Mouse (Mus musculus) activated CD4-positive, CD25-positive, alpha-beta regulatory T cell, adult 4 months (primary cell): ENCODE measurements around the gene Pdzd2. TPM values are rescaled to one million over a fixed set of nuclear protein-coding genes. Genes with fewer than 3 reads are reported as not detected.

Experiments used
- ATAC-seq: one replicate; pipeline ENCODE4 v1.8.0; 2017
- polyA plus RNA-seq, 2 experiments: library from polyadenylated mRNA; unstranded; fragments of 100-300 nt; shearing (Covaris generic); gene quantifications; one replicate each; pipeline ENCODE4 v1.2.1; 2017

Gene Pdzd2
- polyA plus RNA-seq, 2 experiments from 2014 or later, result 0.17 to 0.26 TPM

DNA sequence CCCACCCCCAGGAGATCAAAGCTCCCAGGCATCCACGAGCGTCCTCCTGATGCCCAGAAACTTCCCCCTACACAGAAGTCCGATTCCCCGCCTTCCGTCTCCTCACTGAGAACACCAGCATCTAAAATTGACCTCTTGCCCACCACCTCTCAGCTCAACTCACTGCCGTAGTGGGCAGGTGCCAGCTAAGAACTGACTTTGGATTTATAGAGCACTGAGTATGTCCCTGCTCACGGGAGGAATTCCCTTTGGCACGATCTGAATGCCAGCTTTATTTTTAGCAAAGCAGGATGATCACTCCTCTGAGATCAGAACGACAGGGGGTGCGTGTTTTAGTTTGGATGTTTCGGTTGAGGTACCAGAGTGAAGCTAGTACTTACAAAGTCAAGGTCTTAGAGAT is 7.1 kb downstream of the Pdzd2 start:
- no peak for ATAC-seq

GRCm38 (mm10) chr15:12728381-12728780 is 11.3 kb downstream of the Pdzd2 start:
- no peak for ATAC-seq

DNA sequence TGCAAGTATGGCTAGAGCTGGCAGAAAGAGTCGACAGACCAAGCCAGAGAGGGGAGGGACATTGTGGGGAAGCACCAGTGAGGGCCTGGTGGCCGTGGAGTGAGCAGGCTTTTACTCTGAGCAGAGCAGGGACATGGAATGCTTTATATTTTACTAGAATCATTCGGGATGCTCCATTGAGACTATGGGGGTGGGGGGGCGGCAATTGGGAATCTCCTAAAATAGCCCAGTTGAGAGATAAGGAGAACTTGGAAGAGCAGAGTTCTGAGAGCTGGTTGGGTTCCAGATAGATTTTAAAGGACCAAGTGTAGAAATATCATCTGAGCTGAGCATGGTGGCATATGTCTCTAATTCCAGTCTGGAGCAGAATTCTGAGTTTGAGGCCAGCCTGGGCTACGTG is 14.5 kb downstream of the Pdzd2 start:
- no peak for ATAC-seq

DNA sequence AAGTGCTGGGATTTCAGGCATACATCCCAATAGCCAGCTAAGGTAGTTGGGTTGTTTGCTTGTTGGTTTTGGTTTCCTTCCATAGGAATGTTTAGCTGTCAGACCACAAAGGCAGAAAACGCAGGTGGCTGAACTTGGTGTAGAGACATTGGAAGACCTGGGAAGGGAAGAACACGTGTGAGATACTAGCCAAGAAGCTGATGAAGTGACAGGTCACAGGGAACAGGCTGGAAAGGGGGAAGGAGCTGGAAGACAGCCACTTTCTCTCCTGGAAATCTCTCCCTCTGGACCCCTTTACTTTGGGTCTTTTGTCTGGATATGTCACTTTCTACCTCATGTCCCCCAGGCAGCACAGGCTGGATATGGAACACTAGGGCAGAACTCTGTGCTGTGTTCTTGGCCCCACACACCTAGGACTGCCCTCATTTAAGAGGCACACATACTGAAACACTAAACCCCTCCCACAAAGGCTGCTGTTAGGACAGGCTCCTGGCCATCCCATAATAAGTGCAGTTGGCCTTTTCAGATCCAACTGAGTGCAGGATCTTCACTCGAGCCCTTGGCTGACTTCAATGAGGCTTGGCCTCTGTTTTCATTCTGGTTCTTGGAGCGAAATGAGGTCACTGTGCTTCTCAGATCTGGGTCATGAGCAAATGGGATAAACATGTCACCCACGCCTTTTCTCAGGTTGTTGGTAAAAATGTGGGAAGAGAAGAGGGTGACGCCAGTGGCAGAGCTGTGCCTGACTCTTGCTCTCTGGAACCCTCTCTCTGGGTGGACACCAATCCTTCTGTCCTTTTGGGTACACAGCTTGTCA is 17.8 kb downstream of the Pdzd2 start:
- ATAC-seq, result no peak

- no peak for ATAC-seq
Measured at GRCm38 (mm10) chr15:12718819-12719218, 20.9 kb downstream of the Pdzd2 start.

DNA sequence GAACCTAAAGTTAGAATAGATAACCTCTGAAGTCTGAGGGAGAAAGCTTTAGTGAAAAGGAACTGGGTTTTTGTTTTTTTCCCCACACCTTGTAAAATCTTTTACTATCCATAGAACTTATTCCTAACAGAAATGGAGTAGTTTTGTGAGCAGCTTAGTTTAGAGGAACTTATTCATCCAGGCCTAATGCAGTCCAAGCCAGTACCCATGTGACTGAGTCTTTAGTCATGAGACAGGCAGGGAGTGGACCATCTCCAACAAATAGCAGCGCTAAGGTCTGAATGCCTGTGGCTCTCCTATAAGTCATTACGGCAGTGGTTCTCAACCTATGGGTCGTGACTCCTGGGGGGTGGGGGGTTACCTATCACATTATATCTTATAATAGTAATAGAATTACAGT is 22.3 kb downstream of the Pdzd2 start:
- no peak for ATAC-seq

DNA sequence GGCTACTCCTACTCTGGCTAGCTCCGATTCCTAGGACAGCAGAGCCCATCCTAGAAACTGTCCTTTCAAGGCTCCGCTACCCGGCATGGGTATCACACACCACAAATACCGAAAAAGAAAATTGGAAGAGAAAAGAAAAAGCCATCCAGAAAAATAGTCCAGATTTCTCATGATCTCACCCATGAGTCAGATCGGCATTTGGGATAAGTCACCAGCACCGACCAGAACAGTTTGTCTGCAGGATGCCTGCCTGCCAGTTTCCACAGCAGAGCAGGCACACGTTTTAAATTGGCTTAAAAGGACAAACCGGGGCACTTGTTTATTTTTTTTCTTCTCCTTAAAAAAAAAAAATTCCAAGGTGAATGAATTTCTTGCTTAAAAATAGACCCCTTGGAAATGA is 22.8 kb downstream of the Pdzd2 start:
- ATAC-seq, result no peak

GRCm38 (mm10) chr15:12714322-12714721 is 25.4 kb downstream of the Pdzd2 start:
- ATAC-seq, result no peak

DNA sequence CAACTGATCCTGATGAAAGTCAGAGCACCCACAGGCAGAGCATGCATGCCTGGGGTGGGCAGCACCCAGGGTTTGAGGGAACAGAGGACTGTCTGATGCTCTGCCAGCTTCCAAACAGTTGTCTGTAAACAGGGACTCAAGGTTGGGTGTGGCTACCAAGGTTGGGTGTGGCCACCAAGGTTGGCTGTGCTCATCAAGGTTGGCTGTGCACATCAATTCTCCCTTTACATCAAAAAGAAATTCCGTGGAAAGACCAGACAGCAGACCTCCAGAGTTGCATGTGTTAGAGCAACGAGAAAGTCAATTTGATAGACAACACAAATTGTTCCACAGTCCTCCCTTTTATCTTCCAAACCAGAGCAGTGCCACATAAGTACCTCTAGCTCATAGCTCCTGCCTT is 26.5 kb downstream of the Pdzd2 start:
- no peak for ATAC-seq

DNA sequence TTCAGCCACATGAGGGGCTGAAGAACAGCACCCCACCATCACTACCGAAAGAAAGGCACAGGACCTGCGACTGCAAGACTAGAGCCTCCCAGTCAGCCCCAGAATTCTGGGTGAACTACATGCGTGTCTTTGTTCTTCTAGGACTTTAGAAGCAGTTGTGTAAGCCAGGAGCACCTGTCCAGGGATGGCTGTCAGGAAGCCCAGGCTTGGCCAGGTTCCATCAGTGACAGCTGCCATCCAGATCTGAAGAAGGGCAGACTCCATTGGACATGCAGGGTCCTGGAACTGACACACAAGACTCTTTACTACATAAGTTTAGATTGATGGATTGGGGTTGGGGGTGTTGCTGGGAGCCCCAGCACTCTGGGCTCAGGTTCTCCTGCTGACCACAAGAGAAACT is 29.7 kb downstream of the Pdzd2 start:
- ATAC-seq, result no peak

DNA sequence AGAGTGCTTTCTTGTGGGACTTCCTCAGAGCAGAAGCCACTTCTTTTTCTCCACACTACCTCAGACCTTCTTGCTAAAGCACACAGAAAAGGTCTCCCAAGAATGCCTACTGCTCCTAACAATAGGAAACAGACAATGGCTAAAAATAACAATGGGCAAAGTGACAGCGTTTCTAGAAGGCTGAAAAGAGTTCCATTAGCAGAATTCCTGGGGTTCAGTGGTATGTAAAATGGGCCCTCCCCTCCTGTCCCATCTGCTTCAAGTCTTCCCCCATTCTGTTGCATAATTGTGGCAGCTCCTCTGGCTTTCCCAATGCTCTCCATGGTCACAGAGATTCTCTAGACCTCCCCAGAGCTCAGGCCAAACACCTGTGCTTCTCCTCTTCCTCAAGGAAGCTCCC is 31.4 kb downstream of the Pdzd2 start:
- no peak for ATAC-seq

DNA sequence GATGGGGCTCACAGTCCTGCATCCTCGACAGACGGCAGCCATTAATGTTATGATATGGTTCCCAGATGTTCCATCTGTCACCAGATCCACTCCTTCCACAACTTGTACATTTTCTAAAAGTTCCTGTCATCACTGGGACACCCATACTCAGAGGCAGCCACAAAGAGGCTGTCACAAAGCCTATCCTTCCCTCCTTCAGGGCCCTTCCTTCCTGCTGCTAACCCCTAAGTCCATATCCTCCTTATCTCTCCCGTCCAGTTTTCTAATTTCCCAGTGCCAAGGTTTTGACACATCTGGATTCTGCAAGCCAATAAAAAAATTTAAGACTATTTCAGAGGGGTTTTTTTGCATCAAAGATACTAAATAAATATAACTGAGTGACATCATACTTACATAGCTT is 32.8 kb downstream of the Pdzd2 start:
- ATAC-seq, result no peak

- no peak for ATAC-seq
Measured at GRCm38 (mm10) chr15:12700367-12700766, 39.4 kb downstream of the Pdzd2 start.

DNA sequence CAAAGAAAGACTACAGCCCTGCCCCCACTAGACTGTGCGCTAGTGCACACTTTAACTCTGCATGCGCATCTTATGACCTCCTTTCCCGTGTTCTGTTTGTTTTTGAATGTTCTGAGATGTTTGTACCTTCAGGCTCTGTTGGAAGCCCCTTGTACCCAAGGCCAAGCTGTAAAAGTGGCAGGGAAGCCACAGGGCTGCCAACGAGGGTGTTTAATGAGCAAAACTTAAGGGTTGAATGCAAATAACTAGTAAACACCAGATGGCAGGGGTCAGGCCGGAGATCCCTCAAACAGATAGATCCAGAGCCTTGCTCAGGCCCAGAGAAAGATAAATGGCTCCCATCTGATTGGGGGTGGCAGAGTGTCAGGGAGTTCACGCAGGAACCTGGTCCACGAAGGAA is 42.0 kb downstream of the Pdzd2 start:
- ATAC-seq, result no peak

- ATAC-seq, result no peak
Measured at GRCm38 (mm10) chr15:12696889-12697288, 42.8 kb downstream of the Pdzd2 start.

GRCm38 (mm10) chr15:12689716-12690381 is 49.9 kb downstream of the Pdzd2 start:
- ATAC-seq, result no peak

- no peak for ATAC-seq
Measured at GRCm38 (mm10) chr15:12682549-12682948, 57.2 kb downstream of the Pdzd2 start.

DNA sequence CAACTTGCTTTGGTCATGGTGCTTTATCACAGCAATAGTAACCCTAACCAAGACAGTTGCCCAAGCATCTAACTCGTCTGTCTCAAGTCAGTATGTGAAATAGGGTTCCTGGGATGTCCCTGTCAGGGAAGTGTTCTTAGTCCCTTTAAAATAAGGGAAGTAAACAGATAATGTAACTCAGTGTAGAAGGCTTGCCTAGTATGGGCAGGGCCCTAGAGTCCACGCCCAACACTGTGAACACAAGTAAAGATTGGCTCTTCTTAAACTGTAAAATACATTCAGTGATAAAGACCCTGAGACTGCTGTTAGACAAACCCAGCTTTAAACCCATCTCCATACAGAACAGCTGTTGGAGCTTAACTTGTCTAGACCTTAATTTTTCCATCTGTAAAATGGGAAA is 57.8 kb downstream of the Pdzd2 start:
- no peak for ATAC-seq

DNA sequence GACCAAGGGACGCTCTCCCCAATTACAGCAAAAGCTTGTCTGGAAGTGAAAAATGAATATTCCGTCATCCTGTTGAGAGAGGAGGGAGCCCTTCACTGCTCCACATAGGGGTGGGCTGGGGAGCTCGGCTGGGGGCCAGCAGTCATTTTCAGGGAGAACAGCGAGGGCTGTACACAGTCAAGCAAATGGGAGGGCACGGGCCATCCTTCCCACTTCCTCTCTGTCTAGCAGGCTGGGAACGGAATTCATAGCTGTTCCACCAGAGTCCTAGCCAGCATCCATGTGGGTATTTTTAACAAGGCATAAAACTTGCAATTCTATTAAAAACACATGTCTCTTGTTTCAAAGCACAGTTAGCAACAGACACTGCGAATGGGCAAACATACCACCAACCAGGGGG is 59.0 kb downstream of the Pdzd2 start:
- no peak for ATAC-seq

DNA sequence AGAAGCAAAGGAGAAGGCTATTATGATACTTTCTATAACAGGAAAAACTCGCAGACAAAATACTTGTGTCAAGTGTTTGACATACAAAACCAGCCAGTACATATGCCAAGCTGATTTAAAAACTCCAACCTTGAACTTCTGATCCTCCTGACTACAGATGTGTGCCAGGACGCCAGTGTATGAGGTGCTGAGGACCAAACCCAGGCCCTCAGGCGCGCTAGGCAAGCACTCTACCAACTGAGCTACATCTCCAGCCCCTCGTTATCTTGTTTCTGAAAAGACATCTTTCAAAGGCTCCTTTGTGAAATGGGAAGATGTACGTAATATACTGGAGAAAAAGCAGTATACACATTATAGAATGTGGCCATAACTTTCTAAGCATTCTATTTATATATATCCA is 59.7 kb downstream of the Pdzd2 start:
- no peak for ATAC-seq

DNA sequence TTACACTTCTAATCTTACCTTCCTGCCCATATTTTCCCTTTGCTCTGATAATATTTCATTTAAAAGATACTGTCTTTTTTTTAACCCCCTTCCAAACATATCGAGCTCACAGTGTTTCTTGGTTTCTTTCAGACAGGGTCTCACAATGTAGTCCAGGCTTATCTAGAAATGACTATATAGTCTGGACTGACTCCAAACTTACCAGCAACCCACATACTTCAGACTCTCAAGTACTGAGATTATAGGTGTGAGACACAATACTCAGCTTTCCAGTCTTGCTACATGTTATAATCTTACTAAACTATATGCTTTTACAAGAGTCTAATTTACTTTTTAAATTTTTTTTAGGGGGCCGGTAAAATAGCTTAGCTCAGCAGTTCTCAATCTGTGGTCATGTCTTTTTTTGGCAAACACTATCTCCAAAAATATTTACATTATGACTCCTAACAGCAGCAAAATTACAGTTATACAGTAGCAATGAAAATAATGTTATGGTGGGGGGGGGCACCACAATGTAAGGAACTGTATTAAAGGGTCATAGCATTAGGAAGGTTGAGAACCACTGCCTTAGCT is 61.1 kb downstream of the Pdzd2 start:
- ATAC-seq, result no peak

- no peak for ATAC-seq
Measured at GRCm38 (mm10) chr15:12675366-12675765, 64.4 kb downstream of the Pdzd2 start.

- ATAC-seq, result no peak
Measured at GRCm38 (mm10) chr15:12674026-12674425, 65.7 kb downstream of the Pdzd2 start.
